Mouse (Mus musculus) skeletal muscle tissue, adult 2 months (tissue): ENCODE results near the gene Rad23b.
"Not testable (repeated sequence)": the region's sequence is repeated elsewhere in the genome, so short reads cannot be mapped to it uniquely, and the experiment has no call there.

Experiments used
- DNase-seq: peaks from one replicate; pipeline ENCODE4 v3.0.0-alpha.2; 2012; ENCODE audit warnings: low read depth, low spot score

Gene Rad23b

GRCm38 (mm10) chr4:55349452-55350218, at the start of gene Rad23b:
TSS of gene Rad23b (plus strand) at chr4:55350043.
- peak; percentile 100 for DNase-seq

GRCm38 (mm10) chr4:55304121-55304520, 45.7 kb upstream of the Rad23b start:
- no peak for DNase-seq

- no peak for DNase-seq
Observed at GRCm38 (mm10) chr4:55306636-55307035, 43.2 kb upstream of the Rad23b start.

GRCm38 (mm10) chr4:55316726-55317125, 33.1 kb upstream of the Rad23b start:
- DNase-seq, result no peak

GRCm38 (mm10) chr4:55318350-55318749, 31.5 kb upstream of the Rad23b start:
- DNase-seq, result not testable (repeated sequence)

GRCm38 (mm10) chr4:55325786-55326518, 23.9 kb upstream of the Rad23b start:
- no peak for DNase-seq

GRCm38 (mm10) chr4:55327508-55327907, 22.3 kb upstream of the Rad23b start:
- no peak for DNase-seq

- no peak for DNase-seq
Observed at GRCm38 (mm10) chr4:55328471-55328870, 21.4 kb upstream of the Rad23b start.

- DNase-seq, result not testable (repeated sequence)
Observed at GRCm38 (mm10) chr4:55328928-55329327, 20.9 kb upstream of the Rad23b start.

GRCm38 (mm10) chr4:55329621-55330346, 20.1 kb upstream of the Rad23b start:
- DNase-seq, result no peak

GRCm38 (mm10) chr4:55335030-55335770, 14.6 kb upstream of the Rad23b start:
- no peak for DNase-seq

GRCm38 (mm10) chr4:55338905-55339304, 10.9 kb upstream of the Rad23b start:
- DNase-seq, result no peak

GRCm38 (mm10) chr4:55339388-55339787, 10.5 kb upstream of the Rad23b start:
- DNase-seq, result no peak

GRCm38 (mm10) chr4:55341797-55342196, 8.0 kb upstream of the Rad23b start:
- no peak for DNase-seq

GRCm38 (mm10) chr4:55342602-55343001, 7.2 kb upstream of the Rad23b start:
- no peak for DNase-seq

- no peak for DNase-seq
Observed at GRCm38 (mm10) chr4:55343287-55343686, 6.6 kb upstream of the Rad23b start.

- no peak for DNase-seq
Observed at GRCm38 (mm10) chr4:55348759-55349451, 938 bp upstream of the Rad23b start.

- DNase-seq, result peak; percentile 46
Observed at GRCm38 (mm10) chr4:55350219-55350931, 532 bp downstream of the Rad23b start.

GRCm38 (mm10) chr4:55351037-55351436, 1.2 kb downstream of the Rad23b start:
- no peak for DNase-seq

- no peak for DNase-seq
Observed at GRCm38 (mm10) chr4:55351860-55352259, 2.0 kb downstream of the Rad23b start.
